Mouse (Mus musculus): ENCODE data around the gene Ippk. TPM values are rescaled to one million over a fixed set of nuclear protein-coding genes. Genes with fewer than 3 reads are reported as not detected.

Ippk gene
- total RNA-seq, 2 experiments from 2014 or later: 29.8 to 31.1 TPM

DNA sequence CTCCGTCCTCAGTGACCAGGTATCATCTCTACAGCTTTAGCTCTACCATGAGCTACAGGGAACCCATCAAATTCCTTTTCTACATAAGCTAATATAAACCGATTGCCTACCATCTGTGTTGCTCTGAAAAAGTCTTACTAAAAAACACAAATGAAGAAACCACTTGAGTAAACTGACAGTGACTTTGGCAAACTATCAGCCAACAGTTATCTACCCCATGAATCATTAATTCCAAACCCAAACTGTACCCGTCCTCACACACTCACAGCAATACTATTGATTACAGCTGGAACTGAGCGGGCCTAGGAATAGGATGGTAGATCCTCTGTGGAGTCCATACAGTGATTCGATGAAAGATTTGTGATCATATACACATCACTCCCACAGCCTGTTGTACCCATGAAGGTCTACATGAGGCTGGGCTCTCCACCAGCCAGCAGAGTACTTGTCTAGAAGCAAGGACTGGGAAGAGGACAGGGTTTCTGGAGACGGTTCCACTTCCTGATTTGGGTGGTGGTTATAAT lies 57.9 kb downstream of the Ippk start:
- no peak for DNase-seq (ENCODE audit: extremely low spot score in 1 of 2, low spot score in 1 of 2)

DNA sequence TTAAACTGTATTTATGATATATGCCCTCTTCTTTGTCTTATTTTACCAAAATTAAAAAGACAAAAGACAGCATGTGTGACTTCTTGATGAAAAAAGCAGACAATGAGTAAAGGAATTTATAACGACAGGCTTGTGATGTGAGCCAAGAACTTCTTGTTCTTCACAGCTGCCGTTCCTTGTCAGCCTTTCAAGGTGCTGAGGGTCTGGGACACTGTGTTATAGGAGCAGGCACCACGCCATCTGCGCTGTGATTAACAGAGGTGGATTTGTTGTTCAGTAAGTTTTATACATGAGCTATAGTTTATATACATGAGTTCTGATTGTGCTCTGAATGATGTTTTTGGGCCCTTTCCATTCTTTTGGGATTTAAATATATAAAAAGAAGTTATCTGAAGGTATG lies 58.4 kb downstream of the Ippk start:
- DNase-seq (ENCODE audit: extremely low spot score in 1 of 2, low spot score in 1 of 2): no peak

DNA sequence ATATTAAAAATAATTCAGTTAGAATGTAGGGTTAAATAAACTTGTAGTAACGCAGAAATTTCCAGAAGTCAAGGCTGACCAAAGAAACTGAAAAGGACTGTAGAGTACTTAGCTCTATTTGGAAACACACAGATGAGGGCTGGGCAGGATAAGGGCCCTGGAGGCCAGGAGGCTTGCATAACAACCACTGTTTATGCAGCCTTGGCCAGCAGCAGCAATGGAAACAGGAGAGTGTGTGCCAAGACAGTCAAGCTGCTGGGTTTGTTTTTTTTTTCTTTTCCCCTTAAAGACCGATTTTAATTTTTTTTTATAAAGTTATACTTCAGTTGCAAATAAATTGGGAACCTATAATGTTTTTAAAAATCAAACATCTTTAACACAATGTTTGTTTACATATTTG lies 59.0 kb downstream of the Ippk start:
- DNase-seq (ENCODE audit: extremely low spot score in 1 of 2, low spot score in 1 of 2): no peak

DNA sequence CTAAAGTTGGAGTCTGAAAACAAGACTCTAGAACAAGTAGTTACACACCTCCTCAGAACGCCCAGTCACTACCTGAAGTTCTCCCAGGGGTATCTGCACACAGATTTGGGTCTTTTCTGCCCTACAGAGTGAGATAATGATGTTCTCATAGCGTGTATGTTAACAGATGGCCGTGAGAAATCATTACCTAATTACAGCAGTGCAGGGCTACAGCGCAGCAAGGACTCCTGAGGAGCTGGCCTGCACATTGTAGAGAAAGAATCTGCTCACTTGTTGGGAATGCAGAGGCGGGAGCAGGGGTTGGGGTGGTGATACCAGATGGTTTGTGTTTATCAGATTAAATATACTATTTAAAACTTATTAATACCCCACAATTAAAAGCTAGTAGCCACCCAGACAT lies 59.5 kb downstream of the Ippk start:
- DNase-seq (ENCODE audit: extremely low spot score in 1 of 2, low spot score in 1 of 2): no peak

DNA sequence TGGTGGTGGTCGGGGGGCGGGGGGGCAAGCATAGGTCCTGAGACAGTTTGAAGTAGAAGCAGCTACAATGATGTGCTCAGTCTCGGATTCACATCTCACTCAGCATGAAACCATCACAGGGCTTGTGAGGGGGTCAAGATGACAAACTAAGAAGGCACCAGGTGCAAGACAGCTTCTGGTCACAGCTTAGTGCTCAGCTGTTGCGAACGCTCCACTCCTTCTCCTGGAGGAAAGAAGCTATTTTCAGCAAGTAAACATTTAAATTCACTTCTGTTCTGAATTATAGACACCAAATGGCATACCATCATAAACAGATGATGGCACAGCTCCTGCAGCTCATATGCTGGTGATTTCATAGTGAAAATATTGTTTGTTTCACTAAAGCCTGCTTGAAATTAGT lies 64.3 kb downstream of the Ippk start:
- no peak for DNase-seq (ENCODE audit: extremely low spot score in 1 of 2, low spot score in 1 of 2)

DNA sequence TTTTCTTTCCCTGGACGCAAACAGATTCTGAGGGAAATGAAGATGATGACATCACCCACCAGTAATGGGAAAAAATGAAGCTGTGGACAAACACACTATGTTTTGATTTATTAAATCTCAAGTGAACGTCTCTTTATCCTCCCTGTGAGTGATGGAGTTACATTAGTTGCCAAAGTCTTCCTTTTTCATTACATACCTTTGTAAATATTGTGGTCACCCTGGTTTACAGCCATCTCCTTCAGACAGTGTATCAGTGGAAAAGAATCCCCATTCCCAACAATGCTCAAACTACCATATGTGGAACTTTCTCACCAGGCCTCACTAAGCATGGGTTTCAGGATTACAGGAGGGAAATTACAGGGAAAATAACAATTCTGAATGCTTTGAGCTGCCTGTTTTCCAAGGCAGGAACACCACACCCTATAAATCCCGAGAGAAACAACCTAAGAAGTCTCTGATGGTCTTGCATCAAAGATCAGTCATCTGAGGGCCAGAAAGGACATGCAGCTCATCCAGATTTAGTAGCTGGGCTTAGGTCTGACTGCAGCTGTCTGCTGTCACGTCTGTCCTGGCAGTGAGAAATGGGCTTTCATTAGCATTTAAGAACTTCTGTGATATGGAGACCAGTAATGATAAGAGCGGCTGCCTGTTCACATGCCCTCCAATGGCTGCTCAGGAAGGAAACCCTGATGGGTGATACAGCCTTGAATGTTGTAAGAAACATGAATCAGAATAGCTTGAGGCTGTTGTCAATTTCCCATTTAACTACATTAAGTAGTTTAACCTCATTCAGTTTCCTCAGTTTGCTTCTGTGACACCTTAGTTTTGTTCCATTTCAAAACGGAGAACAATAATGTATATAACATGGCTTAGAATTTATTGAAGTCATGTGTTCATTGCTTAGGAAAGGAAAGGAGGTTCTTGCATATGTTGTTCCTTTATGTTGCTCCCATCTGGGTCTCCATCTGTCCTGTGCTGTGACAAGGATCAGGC lies 71.6 kb downstream of the Ippk start, which contains the start of gene Tes3-ps:
TSS of gene Tes3-ps (plus strand) at position 943 of the 993 bp plus-strand sequence.
- DNase-seq (ENCODE audit: extremely low spot score in 1 of 2, low spot score in 1 of 2): no peak

DNA sequence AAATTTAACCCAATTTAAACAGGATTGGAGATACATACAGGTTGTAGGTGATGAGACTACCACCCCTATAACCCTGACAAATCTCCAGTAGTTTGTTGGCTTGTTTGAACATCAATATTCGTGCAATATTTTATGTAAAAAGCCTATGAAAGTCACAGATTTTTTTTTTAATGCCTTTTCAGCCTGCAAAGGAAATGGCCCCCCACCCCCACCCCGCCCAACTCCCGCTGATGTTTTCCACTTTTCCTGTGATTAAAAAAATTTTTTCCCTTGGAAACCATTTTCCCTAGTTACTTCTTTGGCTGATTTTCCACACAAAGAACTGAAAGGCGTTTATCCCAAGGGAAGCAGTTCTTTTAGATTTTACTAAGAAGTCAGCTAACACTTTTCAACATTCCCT lies 83.5 kb downstream of the Ippk start, which contains the start of gene Ecm2:
TSS of gene Ecm2 (plus strand) at position 301 of the 400 bp plus-strand sequence.
- DNase-seq (ENCODE audit: extremely low spot score in 1 of 2, low spot score in 1 of 2): no peak

DNA sequence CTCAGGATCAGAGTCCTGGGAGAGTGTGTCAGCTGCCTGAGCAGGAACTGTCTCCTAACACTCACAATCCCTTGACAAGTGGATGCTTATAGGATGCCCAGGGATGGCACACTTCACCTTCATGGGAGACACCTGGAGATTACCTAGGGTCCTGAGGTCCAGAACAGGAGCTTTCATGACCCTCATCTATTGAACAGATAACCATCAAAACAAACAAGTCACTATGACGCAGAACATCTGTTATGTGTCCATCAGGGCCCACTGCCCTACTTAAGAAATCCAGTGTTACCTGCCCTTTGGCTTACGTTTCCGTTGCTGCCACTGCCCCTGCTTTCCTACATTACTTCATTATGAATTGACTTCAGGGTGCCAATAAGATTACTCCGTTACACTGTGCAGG lies 84.7 kb downstream of the Ippk start:
- no peak for DNase-seq (ENCODE audit: extremely low spot score in 1 of 2, low spot score in 1 of 2)

DNA sequence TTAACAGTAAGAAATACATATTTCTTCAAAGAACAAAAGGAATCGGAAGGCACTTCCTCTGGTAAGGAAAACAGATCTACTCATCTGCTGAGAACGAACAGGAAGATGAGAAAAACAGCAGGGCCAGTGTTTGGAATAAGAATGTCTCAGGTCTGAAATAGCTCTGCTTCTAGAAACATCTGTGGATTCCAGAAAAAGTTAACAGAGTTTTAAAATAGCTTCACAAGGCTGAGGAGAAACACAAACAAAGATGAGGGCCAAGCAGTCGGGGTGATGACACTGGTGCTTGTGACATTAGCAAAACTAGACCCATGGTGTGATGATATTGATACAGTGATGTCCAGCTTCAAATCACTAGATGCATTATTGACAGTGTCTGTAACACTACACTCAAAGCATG lies 86.1 kb downstream of the Ippk start:
- no peak for DNase-seq (ENCODE audit: extremely low spot score in 1 of 2, low spot score in 1 of 2)

Other genes with a start within 250 kb of the Ippk start
- gene Ninj1, start 233.8 kb upstream of the Ippk start, total RNA-seq (2021): 10 to 100 TPM; 23.6 to 25.1 TPM
- 10 to 100 TPM; 14.7 to 16.2 TPM for gene Card19, start 205.2 kb upstream of the Ippk start, total RNA-seq (2021)
- 1 to 10 TPM; 2.5 to 3.1 TPM for gene Susd3, start 172.5 kb upstream of the Ippk start, total RNA-seq (2021)
- 1 to 10 TPM; 6.2 to 7.7 TPM for gene Fgd3, start 100.9 kb upstream of the Ippk start, total RNA-seq (2021)
- gene Bicd2, start 79.7 kb upstream of the Ippk start, total RNA-seq (2021): 10 to 100 TPM; 47.1 to 53.5 TPM
- gene Tes3-ps, start 72.1 kb downstream of the Ippk start, total RNA-seq (2021): 1 to 10 TPM in 1 of 2 experiments, under 1 TPM in 1; 0.85 to 1.9 TPM
- 1 to 10 TPM; 4.7 to 5.3 TPM for gene Ecm2, start 83.6 kb downstream of the Ippk start, total RNA-seq (2021)
- gene Aspn, start 123.2 kb downstream of the Ippk start, total RNA-seq (2021): 1 to 10 TPM; 1.4 to 1.6 TPM
- gene Omd, start 161.2 kb downstream of the Ippk start, total RNA-seq (2021): under 1 TPM in 1 of 2 experiments, not detected in 1; 0.57 TPM
- gene Ogn, start 186.8 kb downstream of the Ippk start, total RNA-seq (2021): 1 to 10 TPM; 2.5 to 2.9 TPM
- gene Cenpp, start 231.5 kb downstream of the Ippk start, total RNA-seq (2021): 1 to 10 TPM; 1.2 to 2.1 TPM
- gene Nol8, start 231.8 kb downstream of the Ippk start, total RNA-seq (2021): 10 to 100 TPM; 29.3 to 30.7 TPM